Mouse (Mus musculus): ENCODE data around the gene Igf2bp2. TPM values are rescaled to one million over a fixed set of nuclear protein-coding genes. Genes with fewer than 3 reads are reported as not detected.

The Igf2bp2 gene
- polyA plus RNA-seq, 1 experiment from 2014 or later = 5.2 TPM

- no peak overlapping the region for H3K27ac ChIP-seq (ENCODE audit: low read depth)
- no peak overlapping the region for H3K9ac ChIP-seq (replicated peaks)
- H3K9me3 ChIP-seq (ENCODE audit: low read length) = no peaks in the 10 kb centered on the region
- ATAC-seq (no peak), DNase-seq (no peak)
- H3K36me3 ChIP-seq (replicated peaks; ENCODE audit: insufficient read depth, low read length) = no peaks in the 10 kb centered on the region
- no peak overlapping the region for H3K4me3 ChIP-seq (ENCODE audit: low read depth, low read length)
- no peak overlapping the region for H3K4me2 ChIP-seq (ENCODE audit: low read depth, low read length)
- H3K27me3 ChIP-seq (ENCODE audit: insufficient read depth, low read length) = no peaks in the 10 kb centered on the region
- 94% methylated on average over 5 of the region's 5 CpGs for WGBS (ENCODE audit: insufficient replicate concordance)
- TF ChIP-seq CTCF (IDR thresholded peaks at IDR 0.05; ENCODE audit: low read depth) (no peak), EP300 (IDR thresholded peaks at IDR 0.05; ENCODE audit: low read depth) (no peak)
- H3K4me1 ChIP-seq (ENCODE audit: insufficient read depth) = no peaks in the 10 kb centered on the region
Observed at GRCm38 (mm10) chr16:22184113-22184512, 21.0 kb upstream of the Igf2bp2 start.

GRCm38 (mm10) chr16:22182286-22182685 lies 19.2 kb upstream of the Igf2bp2 start:
- no peak for ATAC-seq
- 77% methylated on average over 4 of the region's 4 CpGs for WGBS (ENCODE audit: insufficient replicate concordance)
- H3K9me3 ChIP-seq (ENCODE audit: low read length) = no peaks in the 10 kb centered on the region

DNA sequence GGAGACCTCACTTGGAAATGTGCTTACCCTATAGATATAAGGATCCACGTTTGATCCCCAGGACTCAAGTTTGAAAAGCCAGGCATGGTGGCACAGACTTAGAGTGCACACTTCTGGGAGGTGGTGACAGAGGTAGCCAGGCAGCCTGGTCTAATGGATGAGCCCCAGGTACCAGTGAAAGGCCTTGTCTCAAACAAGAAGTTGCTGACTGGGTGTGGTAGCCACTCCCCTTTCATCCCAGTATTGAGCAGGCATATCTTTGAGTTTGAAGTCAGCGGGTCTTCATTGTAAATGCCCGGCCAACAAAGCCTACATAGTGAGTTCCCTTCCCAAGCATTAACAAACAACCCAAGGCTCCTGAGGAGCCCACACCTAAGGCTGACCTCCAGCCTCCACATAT lies 15.7 kb upstream of the Igf2bp2 start:
- Histone ChIP-seq H3K27me3 (ENCODE audit: insufficient read depth, low read length) (no peaks in the 10 kb centered on the region), H3K27ac (ENCODE audit: low read depth) (no peak overlapping the region), H3K4me1 (ENCODE audit: insufficient read depth) (no peaks in the 10 kb centered on the region), H3K4me3 (ENCODE audit: low read depth, low read length) (no peak overlapping the region), H3K9me3 (ENCODE audit: low read length) (no peaks in the 10 kb centered on the region), H3K36me3 (replicated peaks; ENCODE audit: insufficient read depth, low read length) (no peaks in the 10 kb centered on the region), H3K4me2 (ENCODE audit: low read depth, low read length) (no peak overlapping the region), H3K9ac (replicated peaks) (no peak overlapping the region)
- no peak for DNase-seq
- 79% methylated on average over 3 of the region's 3 CpGs for WGBS (ENCODE audit: insufficient replicate concordance)
- TF ChIP-seq CTCF (IDR thresholded peaks at IDR 0.05; ENCODE audit: low read depth) = no peak
- TF ChIP-seq EP300 (IDR thresholded peaks at IDR 0.05; ENCODE audit: low read depth) = no peak
- no peak for ATAC-seq

More at GRCm38 (mm10) chr16:22182286-22182685, 19.2 kb upstream of the Igf2bp2 start:
- no peaks in the 10 kb centered on the region for H3K4me1 ChIP-seq (ENCODE audit: insufficient read depth)
- H3K36me3 ChIP-seq (replicated peaks; ENCODE audit: insufficient read depth, low read length) = no peaks in the 10 kb centered on the region
- DNase-seq = no peak
- H3K4me3 ChIP-seq (ENCODE audit: low read depth, low read length) = no peak overlapping the region
- no peak overlapping the region for H3K9ac ChIP-seq (replicated peaks)
- H3K27me3 ChIP-seq (ENCODE audit: insufficient read depth, low read length) = no peaks in the 10 kb centered on the region
- H3K4me2 ChIP-seq (ENCODE audit: low read depth, low read length) = no peak overlapping the region
- H3K27ac ChIP-seq (ENCODE audit: low read depth) = no peak overlapping the region
- no peak for TF ChIP-seq EP300 (IDR thresholded peaks at IDR 0.05; ENCODE audit: low read depth)
- no peak for TF ChIP-seq CTCF (IDR thresholded peaks at IDR 0.05; ENCODE audit: low read depth)

- no peaks in the 10 kb centered on the region for H3K27me3 ChIP-seq (ENCODE audit: insufficient read depth, low read length)
- H3K9ac ChIP-seq (replicated peaks) = no peak overlapping the region
- H3K36me3 ChIP-seq (replicated peaks; ENCODE audit: insufficient read depth, low read length) = no peaks in the 10 kb centered on the region
- WGBS (ENCODE audit: insufficient replicate concordance) = 78% methylated on average over 2 of the region's 2 CpGs
- no peak for TF ChIP-seq CTCF (IDR thresholded peaks at IDR 0.05; ENCODE audit: low read depth)
- no peak for TF ChIP-seq EP300 (IDR thresholded peaks at IDR 0.05; ENCODE audit: low read depth)
- no peak for DNase-seq
- no peak overlapping the region for H3K4me3 ChIP-seq (ENCODE audit: low read depth, low read length)
- ATAC-seq = no peak
- no peaks in the 10 kb centered on the region for H3K9me3 ChIP-seq (ENCODE audit: low read length)
- H3K4me2 ChIP-seq (ENCODE audit: low read depth, low read length) = no peak overlapping the region
- H3K27ac ChIP-seq (ENCODE audit: low read depth) = no peak overlapping the region
- no peaks in the 10 kb centered on the region for H3K4me1 ChIP-seq (ENCODE audit: insufficient read depth)
Observed at GRCm38 (mm10) chr16:22177999-22178398, 14.9 kb upstream of the Igf2bp2 start.

GRCm38 (mm10) chr16:22168731-22169130 lies 5.6 kb upstream of the Igf2bp2 start:
- WGBS (ENCODE audit: insufficient replicate concordance) = 77% methylated on average over 8 of the region's 8 CpGs
- Histone ChIP-seq H3K27me3 (ENCODE audit: insufficient read depth, low read length) (peaks cover 13% of the 10 kb centered on the region), H3K4me1 (ENCODE audit: insufficient read depth) (no peaks in the 10 kb centered on the region), H3K4me3 (ENCODE audit: low read depth, low read length) (no peak overlapping the region), H3K9ac (replicated peaks) (no peak overlapping the region), H3K9me3 (ENCODE audit: low read length) (no peaks in the 10 kb centered on the region), H3K36me3 (replicated peaks; ENCODE audit: insufficient read depth, low read length) (no peaks in the 10 kb centered on the region), H3K4me2 (ENCODE audit: low read depth, low read length) (no peak overlapping the region), H3K27ac (ENCODE audit: low read depth) (no peak overlapping the region)
- no peak for TF ChIP-seq CTCF (IDR thresholded peaks at IDR 0.05; ENCODE audit: low read depth)
- TF ChIP-seq EP300 (IDR thresholded peaks at IDR 0.05; ENCODE audit: low read depth) = peak; percentile 54; the same call in 1 of the 2 replicates
- DNase-seq (no peak), ATAC-seq (no peak)

DNA sequence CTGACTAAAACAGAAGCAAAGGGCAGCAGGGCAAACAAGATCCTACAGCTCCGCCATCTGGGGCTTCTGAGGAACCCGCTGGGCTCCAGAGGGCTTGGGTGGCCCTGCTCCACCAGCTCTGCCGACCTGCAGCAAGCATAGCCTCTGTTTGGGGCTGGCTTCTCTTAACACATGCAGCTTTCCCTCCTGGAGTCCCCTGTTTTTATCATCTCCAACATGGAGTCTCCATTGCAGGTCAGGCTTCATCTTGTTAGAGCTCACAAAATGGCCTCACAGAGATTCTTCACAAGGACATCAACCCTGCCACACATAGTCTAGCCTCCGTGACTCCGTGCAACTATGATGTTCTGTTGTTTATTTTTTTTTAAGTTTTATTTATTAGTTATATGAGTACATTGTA lies 2.5 kb upstream of the Igf2bp2 start:
- no peak for ATAC-seq
- Histone ChIP-seq H3K4me1 (ENCODE audit: insufficient read depth) (no peaks in the 10 kb centered on the region), H3K27ac (ENCODE audit: low read depth) (no peak overlapping the region), H3K4me2 (ENCODE audit: low read depth, low read length) (no peak overlapping the region), H3K9ac (replicated peaks) (no peak overlapping the region), H3K27me3 (ENCODE audit: insufficient read depth, low read length) (peaks cover 37% of the 10 kb centered on the region), H3K9me3 (ENCODE audit: low read length) (no peaks in the 10 kb centered on the region), H3K36me3 (replicated peaks; ENCODE audit: insufficient read depth, low read length) (no peaks in the 10 kb centered on the region), H3K4me3 (ENCODE audit: low read depth, low read length) (no peak overlapping the region)
- DNase-seq = no peak
- TF ChIP-seq EP300 (IDR thresholded peaks at IDR 0.05; ENCODE audit: low read depth) (no peak), CTCF (IDR thresholded peaks at IDR 0.05; ENCODE audit: low read depth) (no peak)
- 73% methylated on average over 5 of the region's 5 CpGs for WGBS (ENCODE audit: insufficient replicate concordance)

- Histone ChIP-seq H3K9me3 (ENCODE audit: low read length) (no peaks in the 10 kb centered on the region), H3K4me3 (ENCODE audit: low read depth, low read length) (no peak overlapping the region), H3K27ac (ENCODE audit: low read depth) (no peak overlapping the region), H3K4me1 (ENCODE audit: insufficient read depth) (no peaks in the 10 kb centered on the region), H3K9ac (replicated peaks) (no peak overlapping the region), H3K27me3 (ENCODE audit: insufficient read depth, low read length) (peaks cover 37% of the 10 kb centered on the region), H3K36me3 (replicated peaks; ENCODE audit: insufficient read depth, low read length) (no peaks in the 10 kb centered on the region), H3K4me2 (ENCODE audit: low read depth, low read length) (no peak overlapping the region)
- WGBS (ENCODE audit: insufficient replicate concordance) = 58% methylated on average over 8 of the region's 8 CpGs
- DNase-seq (no peak), ATAC-seq (no peak)
- TF ChIP-seq EP300 (IDR thresholded peaks at IDR 0.05; ENCODE audit: low read depth) (no peak), CTCF (IDR thresholded peaks at IDR 0.05; ENCODE audit: low read depth) (no peak)
Observed at GRCm38 (mm10) chr16:22164446-22164845, 1.3 kb upstream of the Igf2bp2 start.

Data from liver, postnatal 0 days (tissue).